Mouse (Mus musculus) midbrain, embryonic 14.5 days (tissue): ENCODE results near the gene Ints6l. TPM values are rescaled to one million over a fixed set of nuclear protein-coding genes. Genes with fewer than 3 reads are reported as not detected.
A peak's percentile ranks its signal among the peaks of the same experiment; 100 is the strongest.

Experiments used
- ATAC-seq: fragments of 200-750 bp; cut with Nextera tagmentation; 2 replicates; pipeline ENCODE4 v1.8.0; 2017; ENCODE audit warnings: moderate number of reproducible peaks, moderate library complexity; ENCODE audit not compliant: low FRiP score, low TSS enrichment
- DNase-seq: peaks from one replicate; pipeline ENCODE4 v3.0.0-alpha.2; 2015
- H3K27ac ChIP-seq: fragments of 300-500 bp; sonication (generic); replicated peaks from 2 replicates; pipeline ENCODE4 v1.5.1; 2014; ENCODE audit warnings: mild to moderate bottlenecking, low read depth, low read length, moderate library complexity
- H3K27me3 ChIP-seq: fragments of 300-500 bp; sonication (generic); 2 replicates; pipeline ENCODE4 v1.6.1; 2014; ENCODE audit warnings: low read length, control low read depth, mixed read lengths; ENCODE audit not compliant: control insufficient read depth, insufficient read depth
- H3K36me3 ChIP-seq: fragments of 300-500 bp; sonication (generic); 2 replicates; pipeline ENCODE4 v1.6.1; 2014; ENCODE audit warnings: low read length, control low read depth; ENCODE audit not compliant: control insufficient read depth, insufficient read depth
- H3K4me1 ChIP-seq: fragments of 300-500 bp; sonication (generic); 2 replicates; pipeline ENCODE4 v1.6.1; 2014; ENCODE audit warnings: mild to moderate bottlenecking, antibody characterized with exemption, low read length, control low read depth; ENCODE audit not compliant: control insufficient read depth, insufficient read depth
- H3K4me2 ChIP-seq: fragments of 300-500 bp; sonication (generic); 2 replicates; pipeline ENCODE4 v1.6.1; 2014; ENCODE audit warnings: mild to moderate bottlenecking, low read length, moderate library complexity
- H3K4me3 ChIP-seq: fragments of 300-500 bp; sonication (generic); replicated peaks from 2 replicates; pipeline ENCODE4 v1.5.1; 2014; ENCODE audit warnings: low read depth, low read length
- H3K9ac ChIP-seq: fragments of 300-500 bp; sonication (generic); replicated peaks from 2 replicates; pipeline ENCODE4 v1.6.1; 2014; ENCODE audit warnings: mild to moderate bottlenecking, low read length, moderate library complexity
- H3K9me3 ChIP-seq: fragments of 300-500 bp; sonication (generic); 2 replicates; pipeline ENCODE4 v1.6.1; 2016; ENCODE audit warnings: low read length, control low read depth, mixed read lengths; ENCODE audit not compliant: control insufficient read depth
- WGBS: fragments of 180-500 bp; shearing (Covaris S2); extraction: QIAGEN DNeasy Blood & Tissue Kit; methylation state at CpG from one replicate; pipeline ENCODE4 v1.1.7; 2014; 5-methylcytosine and 5-hydroxymethylcytosine counted together
- polyA plus RNA-seq: library from polyadenylated mRNA; unstranded; fragments of >200 nt; fragmentation: Nextera tagmentation; extraction: Ambion mirVana; gene quantifications from 2 replicates; pipeline ENCODE4 v1.2.1, GENCODE M21; 2014

Gene Ints6l
- polyA plus RNA-seq, 1 experiment from 2014 or later, result 21.0 TPM

- WGBS, result 75% methylated on average over 4 of the region's 4 CpGs
- Histone ChIP-seq H3K9me3 (no peaks in the 10 kb centered on the region; the same call in 1 of the 2 replicates), H3K36me3 (no peaks in the 10 kb centered on the region), H3K4me2 (no peak within 1 kb of the TSS), H3K4me1 (no peaks in the 10 kb centered on the region), H3K9ac (no peak within 1 kb of the TSS), H3K27ac (no peak within 1 kb of the TSS), H3K4me3 (no peak within 1 kb of the TSS), H3K27me3 (no peaks in the 10 kb centered on the region)
- DNase-seq (no peak), ATAC-seq (no peak)
Measured at GRCm38 (mm10) chrX:56447524-56448015, 7.1 kb upstream of the Ints6l start, which contains the start of gene Gm2174. Gene Gm2174 (plus strand): TSS chrX:56447965.

- H3K27me3 ChIP-seq, result no peaks in the 10 kb centered on the region
- peak overlapping the region; percentile 55 for H3K4me2 ChIP-seq
- peak overlapping the region; percentile 97 for H3K27ac ChIP-seq
- H3K4me1 ChIP-seq, result no peaks in the 10 kb centered on the region
- WGBS, result 21% methylated on average over 65 of the region's 65 CpGs
- peak overlapping the region; percentile 76 for H3K9ac ChIP-seq
- H3K36me3 ChIP-seq, result no peaks in the 10 kb centered on the region
- no peaks in the 10 kb centered on the region for H3K9me3 ChIP-seq
- ATAC-seq, result peak; percentile 94
- H3K4me3 ChIP-seq, result peak overlapping the region; percentile 56
- DNase-seq, result peak; percentile 91
Measured at GRCm38 (mm10) chrX:56455372-56456246, 952 bp downstream of the Ints6l start.

GRCm38 (mm10) chrX:56456379-56456778 is 1.7 kb downstream of the Ints6l start:
- WGBS, result 24% methylated on average over 8 of the region's 8 CpGs
- H3K27ac ChIP-seq, result peak overlapping the region; percentile 97
- ATAC-seq (peak; percentile 31), DNase-seq (peak; percentile 35)
- no peaks in the 10 kb centered on the region for H3K4me1 ChIP-seq
- no peaks in the 10 kb centered on the region for H3K27me3 ChIP-seq
- peak overlapping the region; percentile 55 for H3K4me2 ChIP-seq
- peak overlapping the region; percentile 56 for H3K4me3 ChIP-seq
- peak overlapping the region; percentile 76 for H3K9ac ChIP-seq
- H3K36me3 ChIP-seq, result no peaks in the 10 kb centered on the region
- H3K9me3 ChIP-seq, result no peaks in the 10 kb centered on the region

- Histone ChIP-seq H3K4me2 (no peak overlapping the region), H3K4me3 (no peak overlapping the region), H3K27me3 (no peaks in the 10 kb centered on the region), H3K27ac (no peak overlapping the region), H3K9ac (no peak overlapping the region), H3K9me3 (no peaks in the 10 kb centered on the region), H3K4me1 (no peaks in the 10 kb centered on the region), H3K36me3 (no peaks in the 10 kb centered on the region)
- ATAC-seq (no peak), DNase-seq (no peak)
- WGBS, result 82% methylated on average over 14 of the region's 14 CpGs
Measured at GRCm38 (mm10) chrX:56462020-56462933, 7.6 kb downstream of the Ints6l start.

GRCm38 (mm10) chrX:56464906-56465305 is 10.2 kb downstream of the Ints6l start:
- no peak overlapping the region for H3K4me3 ChIP-seq
- ATAC-seq (no peak), DNase-seq (no peak)
- no peak overlapping the region for H3K9ac ChIP-seq
- WGBS, result 87% methylated on average over 1 of the region's 1 CpGs
- H3K4me1 ChIP-seq, result no peaks in the 10 kb centered on the region
- no peaks in the 10 kb centered on the region for H3K9me3 ChIP-seq
- no peaks in the 10 kb centered on the region for H3K36me3 ChIP-seq
- no peaks in the 10 kb centered on the region for H3K27me3 ChIP-seq
- H3K4me2 ChIP-seq, result no peak overlapping the region
- H3K27ac ChIP-seq, result no peak overlapping the region

GRCm38 (mm10) chrX:56467688-56468087 is 13.0 kb downstream of the Ints6l start:
- Histone ChIP-seq H3K4me3 (no peak overlapping the region), H3K36me3 (no peaks in the 10 kb centered on the region), H3K9ac (no peak overlapping the region), H3K4me1 (no peaks in the 10 kb centered on the region), H3K4me2 (no peak overlapping the region), H3K27ac (no peak overlapping the region), H3K9me3 (no peaks in the 10 kb centered on the region), H3K27me3 (no peaks in the 10 kb centered on the region)
- ATAC-seq (no peak), DNase-seq (no peak)
- WGBS, result 83% methylated on average over 4 of the region's 4 CpGs

GRCm38 (mm10) chrX:56468422-56468821 is 13.8 kb downstream of the Ints6l start:
- Histone ChIP-seq H3K27ac (no peak overlapping the region), H3K4me1 (no peaks in the 10 kb centered on the region), H3K9ac (no peak overlapping the region), H3K4me3 (no peak overlapping the region), H3K27me3 (no peaks in the 10 kb centered on the region), H3K9me3 (no peaks in the 10 kb centered on the region), H3K36me3 (no peaks in the 10 kb centered on the region), H3K4me2 (no peak overlapping the region)
- WGBS, result 62% methylated on average over 6 of the region's 6 CpGs
- DNase-seq (no peak), ATAC-seq (no peak)

GRCm38 (mm10) chrX:56474035-56474434 is 19.4 kb downstream of the Ints6l start:
- H3K27ac ChIP-seq, result no peak overlapping the region
- WGBS, result 65% methylated on average over 8 of the region's 8 CpGs
- no peak for ATAC-seq

More at GRCm38 (mm10) chrX:56474035-56474434, 19.4 kb downstream of the Ints6l start:
- no peak overlapping the region for H3K4me3 ChIP-seq
- H3K36me3 ChIP-seq, result no peaks in the 10 kb centered on the region
- DNase-seq, result no peak
- H3K9me3 ChIP-seq, result no peaks in the 10 kb centered on the region
- H3K4me1 ChIP-seq, result no peaks in the 10 kb centered on the region
- H3K27me3 ChIP-seq, result no peaks in the 10 kb centered on the region
- H3K4me2 ChIP-seq, result no peak overlapping the region
- H3K9ac ChIP-seq, result no peak overlapping the region
